Mouse (Mus musculus): Measurements from ENCODE around the gene Olfr1189.
"Not testable (repeated sequence)": the region's sequence is repeated elsewhere in the genome, so short reads cannot be mapped to it uniquely, and the experiment has no call there.

Gene Olfr1189

DNA sequence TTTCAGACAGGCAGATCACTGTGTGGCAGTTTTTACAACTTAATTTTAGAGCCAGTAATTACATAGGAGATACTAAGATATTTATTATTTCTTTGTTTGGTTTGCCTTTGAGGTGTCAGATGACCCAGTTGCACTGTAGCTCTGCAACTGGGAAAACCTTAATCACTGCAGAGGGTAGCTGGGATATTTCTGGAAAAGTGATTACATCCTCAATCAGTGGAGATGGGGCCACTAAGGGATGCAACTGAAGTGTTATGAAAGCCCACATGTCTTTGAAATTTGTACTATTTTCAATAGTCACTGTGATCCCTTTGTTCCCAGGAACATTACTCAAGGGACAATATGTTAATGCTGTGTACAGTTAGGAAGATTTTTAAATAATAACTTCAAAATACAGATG, at the start of gene Olfr1189:
Olfr1189 (plus strand) TSS at position 301 of the 400 bp plus-strand sequence.
- DNase-seq (ENCODE audit: low spot score): no peak

DNA sequence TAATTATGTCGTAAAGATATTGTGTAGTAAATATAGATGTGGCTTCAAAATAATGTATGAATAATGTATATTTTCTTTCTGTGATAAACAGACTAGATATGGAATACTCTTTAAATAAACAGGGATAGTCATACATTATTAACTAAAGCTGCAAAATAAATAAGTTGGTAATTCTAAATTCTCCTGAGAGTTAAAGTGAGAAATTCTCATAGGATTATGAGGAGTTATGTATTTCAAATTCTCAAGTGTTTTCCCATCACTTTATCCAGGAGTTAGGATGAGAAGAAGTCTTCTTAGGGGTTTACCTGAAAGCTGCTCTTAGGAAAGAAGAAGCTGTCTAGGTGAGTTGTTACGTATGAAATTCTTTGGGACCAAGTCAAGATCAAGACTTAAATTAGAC, 29.6 kb upstream of the Olfr1189 start, which contains the start of gene Olfr1188:
Olfr1188 (plus strand) TSS at position 301 of the 400 bp plus-strand sequence.
- DNase-seq (ENCODE audit: low spot score): no peak

DNA sequence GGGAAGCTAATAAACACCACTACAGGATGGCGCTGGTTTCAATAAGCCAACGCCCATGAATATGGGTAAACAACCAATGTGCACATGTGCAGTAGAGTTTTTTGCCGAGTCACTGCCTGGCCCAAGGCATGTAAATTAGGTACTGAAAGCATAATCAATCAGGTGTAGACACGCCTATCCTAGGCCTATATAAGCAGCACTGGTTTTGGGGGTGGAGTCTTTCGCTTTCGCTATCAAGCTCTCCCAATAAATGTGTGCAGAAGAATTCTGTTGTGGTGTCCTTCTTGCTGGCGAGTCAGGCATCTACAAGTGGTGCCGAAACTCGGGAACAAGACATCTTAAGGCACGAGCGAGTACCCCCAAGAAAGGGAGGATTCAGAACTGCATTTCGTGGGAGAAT, 13.6 kb upstream of the Olfr1189 start:
- not testable (repeated sequence) for DNase-seq (ENCODE audit: low spot score)

DNA sequence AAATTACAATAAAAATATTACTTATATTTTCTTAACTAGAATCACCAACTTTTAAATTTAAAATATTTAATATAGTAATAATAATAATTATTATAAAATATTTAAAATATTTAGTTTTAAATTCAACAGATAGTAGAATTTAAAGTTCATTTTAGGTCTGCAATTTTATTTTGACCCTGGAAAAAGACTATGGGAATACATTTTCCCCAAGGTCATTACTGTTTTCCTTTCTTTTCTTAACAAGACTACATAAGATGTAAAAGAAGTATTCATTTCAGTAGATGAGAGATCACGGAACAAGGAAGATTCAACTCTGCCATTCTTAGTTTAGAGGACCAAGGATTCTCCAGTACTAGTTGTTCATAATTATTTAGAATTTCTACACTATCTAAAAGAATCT, 54.0 kb downstream of the Olfr1189 start, which contains the start of gene Olfr1191-ps1:
Olfr1191-ps1 (plus strand) TSS at position 301 of the 400 bp plus-strand sequence.
- not testable (repeated sequence) for DNase-seq (ENCODE audit: low spot score)

Data from ovary, adult 18-20 months (tissue).